Mouse (Mus musculus): Measurements from ENCODE around the gene Gabrg3. TPM values are rescaled to one million over a fixed set of nuclear protein-coding genes. Genes with fewer than 3 reads are reported as not detected.

Gene Gabrg3
- polyA plus RNA-seq, 1 experiment from 2014 or later = 2.8 TPM

DNA sequence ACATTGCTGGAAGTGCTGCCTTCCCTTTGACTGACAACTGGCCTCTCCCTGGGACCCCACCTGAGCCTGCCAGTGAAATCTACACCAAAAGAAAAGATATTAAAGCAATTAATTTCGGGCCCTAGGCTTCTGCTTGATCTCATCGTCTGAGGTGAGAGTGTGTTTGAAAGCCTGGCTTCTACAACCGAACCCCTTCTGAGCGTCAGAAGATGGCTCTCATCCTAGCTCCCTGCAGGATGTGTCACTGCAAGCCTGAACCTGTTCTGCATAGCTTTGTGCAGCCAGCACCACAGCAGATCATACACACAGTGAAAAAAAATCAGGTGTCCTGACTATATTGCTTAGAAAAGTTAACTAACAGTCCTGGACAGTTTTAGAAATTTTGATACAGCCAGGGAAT is 618.8 kb downstream of the Gabrg3 start:
- Histone ChIP-seq H3K27me3 (no peaks in the 10 kb centered on the region), H3K4me1 (replicated peaks) (no peaks in the 10 kb centered on the region), H3K9me3 (no peaks in the 10 kb centered on the region), H3K27ac (no peak overlapping the region), H3K4me3 (no peak overlapping the region), H3K4me2 (no peak overlapping the region), H3K36me3 (no peaks in the 10 kb centered on the region), H3K9ac (no peak overlapping the region)
- WGBS = 73% methylated on average over 4 of the region's 4 CpGs
- no peak for ATAC-seq (ENCODE audit: low FRiP score)

DNA sequence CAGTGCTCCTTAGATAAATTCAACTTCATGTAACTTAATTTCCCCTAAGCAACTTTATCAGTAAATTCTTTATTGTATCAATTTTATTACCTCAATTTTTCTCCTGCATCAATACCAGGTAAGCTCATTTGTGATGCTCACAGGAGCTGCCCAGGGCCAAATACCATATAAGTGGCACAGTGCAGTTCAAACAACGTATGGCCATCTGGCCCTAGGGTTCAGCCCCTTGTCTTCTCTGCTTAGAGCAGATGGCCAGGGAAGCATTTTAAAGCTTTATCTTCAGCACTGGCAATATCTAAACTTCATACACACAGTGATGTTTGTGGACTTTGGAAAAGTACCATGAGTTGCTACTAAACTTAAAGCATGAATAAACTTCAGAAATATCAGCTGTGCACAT is 619.2 kb downstream of the Gabrg3 start:
- ATAC-seq (ENCODE audit: low FRiP score) = no peak

DNA sequence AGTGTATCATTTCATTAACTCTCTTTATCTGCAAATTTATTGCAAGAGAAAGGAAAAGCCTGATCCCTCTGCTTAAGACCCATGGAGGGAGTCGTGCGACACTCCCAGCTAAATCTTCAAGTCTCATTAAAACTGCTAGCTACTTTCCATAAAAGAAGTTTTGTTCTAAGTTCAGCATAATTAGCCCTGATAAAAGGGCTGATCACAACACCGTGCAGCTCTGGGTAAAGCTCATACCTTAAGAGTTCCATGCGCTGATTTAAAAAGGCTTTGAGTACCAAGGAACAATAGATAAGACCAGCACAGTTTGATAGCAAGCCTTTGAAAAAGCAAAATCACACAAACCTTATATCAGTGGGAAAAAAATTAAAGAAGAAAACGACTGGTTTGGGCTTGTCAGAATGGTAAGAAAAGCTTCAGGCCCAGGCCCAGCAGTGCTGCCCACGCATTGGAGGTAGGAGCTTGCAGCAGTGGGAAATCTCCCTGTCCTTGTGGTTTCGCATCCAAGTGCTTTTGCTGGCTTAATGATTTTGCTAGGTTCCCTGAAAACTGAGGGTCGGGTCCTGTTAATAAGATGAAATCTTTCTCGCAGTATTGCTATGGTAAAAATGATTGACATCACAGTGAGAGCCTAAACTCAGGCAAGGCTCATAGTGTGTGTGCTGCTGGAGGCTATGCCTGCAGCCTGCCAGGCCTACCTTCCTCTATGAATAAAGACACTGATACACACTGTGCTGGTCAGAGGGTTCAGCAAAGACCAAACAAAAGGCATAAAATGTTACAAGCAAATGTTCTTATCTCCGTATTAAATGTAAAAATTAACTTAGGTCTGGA is 621.2 kb downstream of the Gabrg3 start:
- WGBS = 61% methylated on average over 10 of the region's 10 CpGs
- Histone ChIP-seq H3K36me3 (no peaks in the 10 kb centered on the region), H3K9me3 (no peaks in the 10 kb centered on the region), H3K4me3 (no peak overlapping the region), H3K27me3 (no peaks in the 10 kb centered on the region), H3K4me2 (no peak overlapping the region), H3K4me1 (replicated peaks) (no peaks in the 10 kb centered on the region), H3K9ac (no peak overlapping the region), H3K27ac (no peak overlapping the region)
- ATAC-seq (ENCODE audit: low FRiP score) = peak; percentile 78; the same call in 1 of the 2 replicates

More for the DNA sequence above, 619.2 kb downstream of the Gabrg3 start:
- H3K27ac ChIP-seq = no peak overlapping the region
- H3K9me3 ChIP-seq = no peaks in the 10 kb centered on the region
- no peaks in the 10 kb centered on the region for H3K27me3 ChIP-seq
- no peak overlapping the region for H3K4me2 ChIP-seq
- H3K4me1 ChIP-seq (replicated peaks) = no peaks in the 10 kb centered on the region
- no peak overlapping the region for H3K9ac ChIP-seq
- 76% methylated on average over 1 of the region's 1 CpGs for WGBS
- H3K4me3 ChIP-seq = no peak overlapping the region
- H3K36me3 ChIP-seq = no peaks in the 10 kb centered on the region

DNA sequence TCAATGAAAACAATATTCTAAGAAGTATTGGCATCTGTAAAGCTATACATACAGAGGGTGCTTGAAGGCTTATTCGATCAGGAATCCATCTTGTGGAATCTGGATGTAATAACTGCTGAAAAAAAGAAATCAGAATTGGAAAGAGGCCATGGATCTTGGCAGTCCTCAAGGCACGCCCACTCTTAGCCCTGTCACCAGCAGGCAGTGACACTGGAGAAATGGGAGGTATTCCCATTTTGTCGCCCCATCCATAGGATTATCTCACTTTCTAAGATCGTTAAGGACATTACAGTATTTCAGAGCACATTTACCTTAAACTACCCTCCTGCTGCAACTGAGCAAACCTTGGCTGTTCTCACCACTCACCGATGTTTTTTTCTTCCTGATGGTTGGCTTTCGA is 657.8 kb downstream of the Gabrg3 start:
- no peak overlapping the region for H3K9ac ChIP-seq
- 89% methylated on average over 6 of the region's 6 CpGs for WGBS
- no peaks in the 10 kb centered on the region for H3K27me3 ChIP-seq
- no peaks in the 10 kb centered on the region for H3K4me1 ChIP-seq (replicated peaks)
- no peak overlapping the region for H3K27ac ChIP-seq
- no peak for ATAC-seq (ENCODE audit: low FRiP score)
- no peaks in the 10 kb centered on the region for H3K36me3 ChIP-seq
- H3K9me3 ChIP-seq = no peaks in the 10 kb centered on the region
- H3K4me3 ChIP-seq = no peak overlapping the region
- no peak overlapping the region for H3K4me2 ChIP-seq

Other genes with a start within 250 kb of the Gabrg3 start
- gene Gabrb3, start 32.5 kb upstream of the Gabrg3 start, polyA plus RNA-seq (2015; fragmentation: Nextera tagmentation; extraction: Ambion mirVana) = 32.3 and 35.8 TPM in 2 replicates
- 13.6 and 13.8 TPM in 2 replicates for gene Gabra5, start 122.9 kb upstream of the Gabrg3 start, polyA plus RNA-seq (2015; fragmentation: Nextera tagmentation; extraction: Ambion mirVana)

All from hindbrain, embryonic 13.5 days (tissue).